Mouse (Mus musculus) embryo, embryonic 11.5 days (tissue): ENCODE results near the gene Bcor.

Experiments used
- DNase-seq: peaks from one replicate; pipeline ENCODE4 v3.0.0-alpha.2; 2012; ENCODE audit warnings: low read depth, low spot score

Bcor gene

DNA sequence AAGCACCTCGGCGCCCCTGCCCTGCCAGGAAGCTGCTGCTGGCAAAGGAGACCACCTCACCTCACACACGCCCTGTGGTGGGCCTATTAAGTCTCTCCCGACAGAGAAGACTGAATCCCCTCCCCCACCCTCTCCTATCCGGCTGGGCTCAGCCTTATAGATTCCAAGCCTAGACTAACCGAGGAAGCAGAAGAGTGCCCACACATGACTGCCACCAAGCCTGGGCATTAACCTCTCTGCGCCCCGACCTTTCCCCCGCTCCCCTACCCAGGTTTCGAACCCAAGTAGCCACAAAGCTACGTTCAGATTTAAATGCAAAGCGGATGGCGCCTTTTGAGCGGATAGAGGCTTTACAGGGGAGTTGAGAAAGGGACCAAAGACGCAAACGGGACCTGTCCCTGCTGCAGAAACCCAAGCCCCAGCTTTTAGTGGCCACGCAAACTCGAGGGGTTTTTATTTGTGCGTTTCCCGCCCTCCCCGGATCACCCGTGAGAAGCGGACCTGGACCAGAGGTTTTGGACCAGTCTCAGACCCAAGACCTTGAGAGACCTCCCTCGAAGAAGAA, 33.0 kb downstream of the Bcor start:
- DNase-seq: no peak

DNA sequence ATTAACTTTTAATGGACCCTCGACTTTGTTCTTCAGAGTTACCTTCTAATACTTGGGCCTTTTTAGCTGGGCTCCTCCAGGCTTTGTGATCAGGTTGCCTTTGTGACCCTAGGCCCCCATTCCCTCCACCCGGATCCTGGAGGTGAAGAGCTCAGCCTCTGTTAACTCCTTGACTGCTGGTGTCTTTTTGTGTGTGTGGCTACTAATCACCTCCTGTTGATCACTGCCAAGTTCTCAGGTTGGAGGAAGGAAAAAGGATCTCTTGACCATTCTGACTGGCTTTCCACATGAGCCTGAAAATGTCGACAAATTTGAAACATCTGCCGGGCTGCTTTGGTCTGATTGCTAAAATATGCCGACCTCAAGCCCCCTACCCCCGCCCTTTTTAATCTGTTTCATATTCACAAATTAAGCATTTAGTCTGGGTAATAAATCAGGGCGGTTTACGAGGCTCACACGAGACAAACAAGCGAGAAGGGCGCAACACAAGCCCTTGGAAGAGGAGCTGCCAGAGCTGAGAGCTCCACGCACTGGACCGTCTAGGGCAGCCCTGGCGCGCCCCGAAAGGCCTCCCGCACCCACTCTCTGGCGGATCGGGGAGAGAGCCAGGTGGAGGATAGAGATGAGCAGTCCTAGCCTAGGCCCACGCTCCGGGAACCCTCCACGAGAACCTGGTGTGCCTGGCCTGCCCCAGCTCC, 33.6 kb downstream of the Bcor start:
- no peak for DNase-seq

DNA sequence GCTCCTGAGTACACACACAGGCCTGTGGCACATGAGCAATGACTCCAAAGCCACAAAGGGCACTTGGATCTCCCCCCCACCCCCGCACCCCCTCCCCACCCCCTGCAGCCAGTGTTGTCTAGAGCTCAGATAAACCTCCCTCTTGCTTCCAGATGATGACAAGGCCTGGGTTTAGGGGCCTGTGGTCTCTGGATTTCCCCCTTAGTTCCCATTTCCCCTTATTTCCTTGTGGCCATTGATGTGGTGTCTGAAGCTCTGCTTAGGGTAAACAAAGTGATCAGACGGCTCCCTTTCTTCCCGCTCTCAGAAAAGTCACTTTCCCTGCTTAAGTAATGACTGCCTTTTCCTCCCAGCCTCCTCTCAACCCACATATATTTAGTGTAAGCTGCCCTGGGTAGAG, 35.6 kb downstream of the Bcor start:
- DNase-seq: no peak

DNA sequence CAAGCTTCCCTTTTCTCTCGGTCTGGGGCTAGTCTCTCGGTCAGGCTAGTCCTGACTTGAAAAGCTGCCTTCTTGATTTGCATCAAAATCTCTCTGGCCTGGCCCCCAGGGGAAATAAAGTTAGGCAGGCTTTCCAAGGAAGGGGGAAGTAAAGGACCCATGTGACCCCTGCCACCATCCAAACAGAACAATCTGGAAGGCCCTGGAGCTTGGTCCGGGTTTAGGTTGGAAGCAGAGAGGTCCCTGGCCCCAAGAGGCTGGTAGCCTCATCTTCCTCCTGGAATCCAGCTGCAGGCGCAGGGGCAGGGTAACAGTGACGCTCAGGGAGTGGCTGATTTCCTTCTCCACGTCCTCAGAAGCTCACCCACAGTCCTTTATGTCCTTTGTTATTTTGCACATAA, 36.5 kb downstream of the Bcor start:
- no peak for DNase-seq

DNA sequence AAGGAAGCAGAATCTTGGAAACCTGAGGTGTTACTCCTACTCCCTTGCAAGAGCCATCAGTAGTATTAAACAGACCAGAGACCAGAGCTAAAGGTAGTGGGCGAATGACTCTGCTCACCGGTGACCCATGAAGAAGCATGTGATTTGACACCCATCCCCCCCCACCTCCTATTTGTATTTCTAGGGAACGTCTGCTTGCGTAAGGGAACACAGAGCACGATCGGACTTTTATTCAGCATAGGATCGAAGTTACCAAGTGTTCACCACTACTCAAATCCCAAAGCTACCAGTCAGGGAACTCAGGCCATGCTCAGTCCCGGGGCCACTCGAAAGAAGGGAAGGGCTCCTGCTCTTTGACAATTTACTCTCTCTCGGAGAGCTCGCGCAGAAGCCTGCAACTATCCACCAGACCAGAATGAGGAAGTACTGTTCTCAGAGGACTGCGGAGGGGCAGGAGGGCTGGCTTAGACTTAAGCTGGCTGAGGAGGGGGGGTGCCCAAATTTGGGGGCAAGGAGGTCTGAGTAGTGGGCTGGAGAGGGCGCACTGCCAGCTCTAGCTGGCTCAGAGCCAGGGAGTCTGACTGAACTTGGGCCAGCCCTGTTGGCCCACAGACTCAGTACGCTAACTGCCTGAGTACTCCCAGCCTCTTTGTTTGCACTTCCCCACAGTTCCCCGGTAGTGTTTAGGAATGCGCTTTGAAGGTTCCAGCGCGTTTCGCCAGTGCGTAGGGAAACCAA, 37.4 kb downstream of the Bcor start:
- DNase-seq: no peak

DNA sequence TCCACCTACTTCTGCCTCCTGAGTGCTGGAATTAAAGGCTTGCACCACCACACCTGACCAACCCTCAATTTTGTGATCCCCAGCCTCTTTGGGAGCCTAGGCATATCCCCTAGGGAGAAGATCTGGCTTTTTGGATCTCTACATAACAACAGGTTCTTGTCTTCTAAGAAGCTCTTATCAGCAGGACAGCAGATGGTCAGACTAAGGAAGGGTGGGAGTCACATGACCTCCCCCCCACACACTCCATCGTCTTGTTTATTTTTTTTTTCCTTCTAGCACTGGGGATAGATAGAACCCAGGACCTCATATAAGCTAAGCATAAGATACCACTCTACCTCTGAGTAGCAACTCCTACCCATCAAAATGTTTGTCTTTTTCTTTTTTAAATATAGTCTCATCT, 40.7 kb downstream of the Bcor start:
- DNase-seq: no peak

DNA sequence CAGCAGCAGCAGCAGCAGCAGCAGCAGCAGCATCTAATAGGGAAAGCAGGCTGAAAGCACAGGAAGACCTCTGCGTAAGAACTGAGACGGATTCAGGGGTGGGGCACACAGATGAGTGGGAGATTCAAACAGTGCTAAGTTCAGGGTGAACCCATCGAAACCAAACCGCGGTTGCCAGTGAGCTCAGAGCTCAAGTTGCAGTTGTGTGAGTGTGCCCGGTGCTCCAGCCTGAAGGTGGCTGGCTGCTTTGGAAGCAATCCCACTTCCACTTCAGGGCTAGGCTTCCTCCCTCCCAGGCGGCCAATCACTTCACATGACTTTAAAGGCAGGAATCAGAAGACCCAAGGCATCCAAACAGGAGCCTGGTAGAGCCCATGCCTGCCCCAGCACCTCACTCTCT, 44.0 kb downstream of the Bcor start:
- DNase-seq: no peak

DNA sequence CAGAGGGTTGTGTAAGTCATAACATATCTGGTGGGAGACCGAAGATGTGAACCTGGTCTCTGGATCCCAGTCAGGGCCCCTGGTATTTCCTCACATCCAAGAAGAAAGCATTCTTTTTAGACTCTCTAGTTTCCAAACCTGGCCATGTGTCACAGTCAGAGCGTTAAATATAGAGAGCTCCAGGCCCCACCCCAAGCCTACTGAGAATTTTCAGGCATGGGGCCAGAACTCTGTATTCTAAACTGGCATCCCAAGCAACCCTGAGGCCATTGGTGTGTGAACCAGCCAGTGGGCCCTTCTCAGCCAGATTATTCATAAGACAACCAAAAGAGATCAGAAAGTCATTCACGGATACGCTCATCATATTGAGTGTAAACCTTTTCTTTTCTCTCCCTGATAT, 48.0 kb downstream of the Bcor start:
- DNase-seq: no peak

DNA sequence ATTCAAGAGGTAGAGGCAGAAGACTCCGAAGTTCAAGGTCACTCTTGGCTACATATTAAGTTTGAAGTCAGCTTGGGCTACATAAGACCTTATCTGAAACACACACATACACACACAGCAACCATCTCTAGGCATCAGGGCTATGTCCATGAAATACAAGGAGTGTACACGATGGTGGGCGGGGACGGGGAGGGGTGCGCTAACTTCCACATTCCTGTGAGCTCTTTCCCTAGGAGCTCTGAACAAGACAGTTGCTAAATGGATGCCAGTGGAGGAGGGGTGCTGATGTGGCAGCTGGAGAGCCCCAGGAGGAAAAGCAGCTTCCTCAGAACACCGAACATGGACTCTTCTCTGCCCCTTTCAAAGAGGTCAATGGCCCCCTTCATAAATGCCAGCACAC, 49.6 kb downstream of the Bcor start:
- no peak for DNase-seq

DNA sequence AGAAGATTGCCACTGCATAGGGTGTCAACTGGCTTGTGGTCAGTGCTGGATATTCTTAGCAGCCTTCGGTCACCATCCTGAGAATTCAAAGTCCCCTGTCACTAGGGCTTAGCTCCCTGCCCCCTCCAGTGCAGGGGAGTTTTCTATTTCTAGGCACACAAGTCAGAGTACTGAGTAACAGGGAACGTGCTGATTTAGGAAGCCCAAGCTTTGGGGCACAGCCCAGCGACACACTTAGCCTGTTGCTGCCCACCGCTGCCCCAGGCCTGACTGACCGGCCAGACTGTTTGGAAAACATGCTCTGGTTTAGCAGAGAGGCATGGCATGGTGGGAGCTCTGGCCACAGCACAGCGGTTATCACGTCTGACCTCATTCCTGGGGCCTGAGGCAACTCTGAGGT, 54.8 kb downstream of the Bcor start:
- no peak for DNase-seq

DNA sequence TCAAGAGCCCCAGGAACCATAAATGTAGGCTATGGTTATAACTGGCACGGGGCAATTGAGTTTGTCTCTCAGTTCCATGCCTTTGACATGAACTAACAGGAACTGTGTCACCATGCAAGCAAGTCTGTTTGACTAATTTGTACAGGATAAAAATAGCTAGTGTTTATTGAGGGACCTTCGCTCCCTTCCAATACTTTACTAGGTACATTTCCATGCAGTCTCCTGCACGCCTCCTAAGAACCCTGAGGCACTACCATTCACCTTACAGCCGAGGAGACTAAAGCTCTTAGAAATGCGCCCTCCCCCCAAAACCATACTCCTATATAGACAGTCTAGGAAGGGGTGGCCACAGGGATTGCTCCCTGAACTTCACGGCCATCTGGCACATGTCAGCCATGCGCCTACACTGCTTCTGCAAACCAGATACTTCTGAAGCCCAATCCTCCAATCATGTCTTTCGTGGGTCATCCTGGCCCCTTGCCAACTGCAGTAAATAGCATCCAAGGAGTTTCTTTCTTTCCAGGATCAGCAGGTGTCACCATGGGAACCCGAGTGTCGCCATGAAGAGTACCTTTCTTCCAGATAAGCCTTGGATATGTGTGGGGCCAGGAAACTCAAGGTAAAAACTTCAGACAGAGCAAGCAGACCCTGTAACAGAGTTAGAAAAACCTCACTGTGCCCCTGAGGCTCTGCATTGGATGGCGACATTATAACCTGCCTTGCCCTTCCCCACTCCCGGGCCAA, 63.2 kb downstream of the Bcor start:
- DNase-seq: no peak

DNA sequence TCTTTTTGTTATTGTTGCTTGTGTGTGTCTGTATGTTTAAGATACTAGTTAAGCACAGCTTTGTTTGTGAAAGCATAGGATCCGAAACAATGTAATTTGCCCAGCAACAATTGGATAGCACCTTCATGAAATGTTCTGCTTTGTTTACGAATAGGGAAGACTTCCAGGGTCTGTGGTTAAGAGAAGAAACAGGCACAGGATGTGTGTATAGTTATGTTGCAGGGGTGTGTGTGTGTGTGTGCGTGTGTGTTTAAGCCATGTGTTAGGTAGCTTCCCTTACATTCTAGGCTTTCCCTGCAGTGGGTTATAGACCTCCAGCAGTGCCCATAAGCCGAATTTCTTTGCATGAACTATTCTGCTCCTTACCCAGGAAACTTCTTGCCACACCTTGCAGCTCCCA, 66.8 kb downstream of the Bcor start:
- no peak for DNase-seq

DNA sequence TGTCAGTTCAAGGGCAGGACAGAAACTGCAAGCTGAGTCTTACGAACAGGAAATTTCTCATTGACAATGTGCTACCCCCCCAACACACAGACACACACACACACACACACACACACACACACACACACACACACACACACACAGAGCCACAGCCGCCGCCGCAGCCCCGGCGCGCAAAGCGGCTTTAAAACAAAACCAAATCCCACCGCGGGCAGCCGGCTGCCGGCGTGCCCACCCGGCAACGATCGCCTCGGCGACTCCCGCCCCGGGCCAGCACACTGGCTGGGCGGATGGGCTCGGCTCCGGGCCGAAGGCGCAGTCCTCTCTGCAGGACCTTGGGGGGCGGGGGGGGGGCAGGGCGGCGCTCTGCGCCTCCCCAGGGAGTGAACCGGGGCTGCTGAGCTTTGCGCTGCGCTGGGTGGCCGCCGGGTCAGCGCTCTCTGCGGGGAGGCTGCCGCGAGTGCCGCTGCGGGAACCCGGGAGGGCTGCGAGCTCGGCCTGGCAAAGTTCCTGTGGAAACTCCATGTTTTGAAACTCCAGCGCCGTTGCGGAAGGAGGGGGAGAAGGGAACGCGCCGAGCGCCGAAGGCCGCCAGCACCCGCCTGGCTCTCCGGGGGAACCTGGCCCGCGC, 68.6 kb downstream of the Bcor start:
- DNase-seq: no peak

DNA sequence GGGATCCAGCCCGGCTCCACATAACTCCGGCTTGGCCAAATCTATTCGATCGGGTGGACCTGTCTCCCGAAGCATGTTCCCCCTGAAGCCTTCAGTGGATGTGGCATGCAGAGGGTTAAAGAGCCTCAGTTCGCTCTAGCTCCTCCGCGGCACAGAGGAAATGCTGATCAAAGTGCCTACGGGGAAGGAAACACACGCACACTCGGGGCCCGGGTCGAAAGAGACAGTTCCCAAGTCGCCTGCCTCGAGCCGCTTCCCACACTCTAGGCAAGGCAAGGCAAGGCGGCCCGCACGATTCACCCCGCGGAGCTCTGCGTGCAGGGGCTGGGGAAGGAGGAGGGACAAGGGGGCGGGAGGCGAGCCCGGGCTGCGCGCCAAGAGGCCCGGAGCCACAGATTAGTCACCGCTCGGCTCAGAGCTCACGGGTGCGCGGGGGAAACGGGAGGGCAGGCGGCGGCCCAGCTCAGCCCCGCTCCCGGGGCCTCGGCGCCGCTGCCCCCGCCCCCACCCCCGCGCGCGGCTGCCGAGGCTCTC, 69.2 kb downstream of the Bcor start:
- no peak for DNase-seq

DNA sequence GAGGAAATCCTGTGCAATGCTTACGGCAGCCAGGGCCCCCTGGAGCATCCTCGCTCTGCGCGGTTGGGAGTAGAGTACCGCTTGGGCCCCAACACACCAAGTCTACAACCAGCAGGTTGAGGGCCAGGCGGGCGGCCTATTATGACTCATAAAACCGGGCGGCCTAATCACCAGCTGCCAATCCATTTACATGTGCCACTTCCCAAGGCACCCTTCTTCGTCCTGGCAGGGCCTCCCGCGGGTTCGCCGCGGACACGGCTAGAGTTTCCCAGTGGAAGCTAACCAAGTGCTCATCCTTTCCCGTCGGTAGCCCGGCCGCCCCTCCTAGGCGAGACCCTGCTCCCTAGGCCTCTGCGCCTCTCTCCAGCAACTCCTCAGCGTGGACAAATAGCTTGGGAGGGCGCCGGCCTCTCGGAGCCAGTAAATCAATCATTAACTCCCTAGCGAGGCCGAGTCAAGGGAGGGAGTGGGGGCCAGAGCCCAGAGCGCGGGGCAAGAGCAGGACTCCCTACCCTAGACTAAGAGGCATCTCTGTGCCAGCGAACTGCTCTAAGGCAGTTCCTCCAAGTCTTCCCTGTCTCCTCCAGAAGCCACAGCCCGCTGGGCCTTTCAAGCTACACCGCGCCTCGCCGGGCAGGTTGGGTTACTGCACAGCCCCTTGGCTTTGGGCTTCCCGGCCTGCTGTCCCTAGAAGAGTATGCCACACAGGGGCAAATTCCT, 69.8 kb downstream of the Bcor start:
- DNase-seq: no peak

DNA sequence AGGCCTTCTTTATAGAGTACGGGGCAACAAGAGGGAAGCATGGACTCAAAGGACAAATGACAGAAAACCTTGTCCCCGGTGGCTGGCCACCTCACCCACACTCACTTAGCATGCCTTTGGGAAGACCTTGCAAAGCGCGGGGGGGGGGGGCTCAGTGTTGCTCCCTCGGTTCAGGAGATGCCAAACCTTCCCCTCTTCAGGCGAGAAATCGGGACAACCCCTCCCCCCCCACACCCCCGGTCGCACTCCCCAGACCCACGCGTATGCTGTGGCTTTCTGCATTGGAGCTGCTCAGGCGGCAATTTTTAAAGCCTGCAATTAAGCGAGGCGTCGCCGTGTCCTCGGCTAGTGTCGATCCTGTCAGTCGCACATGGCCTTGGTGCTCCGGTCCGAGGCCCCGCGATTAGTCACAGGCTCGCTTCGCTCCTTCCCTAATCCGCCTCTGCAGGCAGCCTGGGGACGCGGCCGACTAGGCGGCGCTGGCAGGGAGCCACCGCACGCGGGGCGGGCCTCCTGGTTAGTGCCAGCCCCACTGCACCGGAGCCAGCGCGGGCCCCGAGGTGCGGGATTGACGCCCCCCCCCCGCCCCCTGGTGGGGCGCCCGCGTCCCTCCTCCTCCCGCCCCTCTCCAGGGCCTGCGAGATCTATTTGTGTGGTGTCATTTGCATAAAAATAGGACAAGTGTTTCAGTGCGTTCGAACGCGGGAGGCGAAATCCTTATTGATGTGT, 70.6 kb downstream of the Bcor start:
- DNase-seq: no peak

DNA sequence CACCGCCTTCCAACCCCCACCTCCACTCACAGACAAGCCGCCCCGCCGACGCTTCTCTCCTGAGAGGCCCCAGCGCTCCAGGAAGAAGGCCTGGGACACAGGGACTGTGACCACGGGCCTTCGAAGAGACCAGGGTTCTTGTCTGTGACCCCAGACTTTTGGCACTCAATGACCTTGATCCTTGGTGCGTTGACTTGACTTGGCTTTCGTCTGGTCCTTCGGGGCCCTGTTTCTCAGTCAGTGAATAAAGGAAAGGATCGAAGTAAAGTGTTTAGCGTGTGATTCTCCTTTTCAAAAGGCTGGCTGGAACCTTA, 71.2 kb downstream of the Bcor start:
- no peak for DNase-seq

DNA sequence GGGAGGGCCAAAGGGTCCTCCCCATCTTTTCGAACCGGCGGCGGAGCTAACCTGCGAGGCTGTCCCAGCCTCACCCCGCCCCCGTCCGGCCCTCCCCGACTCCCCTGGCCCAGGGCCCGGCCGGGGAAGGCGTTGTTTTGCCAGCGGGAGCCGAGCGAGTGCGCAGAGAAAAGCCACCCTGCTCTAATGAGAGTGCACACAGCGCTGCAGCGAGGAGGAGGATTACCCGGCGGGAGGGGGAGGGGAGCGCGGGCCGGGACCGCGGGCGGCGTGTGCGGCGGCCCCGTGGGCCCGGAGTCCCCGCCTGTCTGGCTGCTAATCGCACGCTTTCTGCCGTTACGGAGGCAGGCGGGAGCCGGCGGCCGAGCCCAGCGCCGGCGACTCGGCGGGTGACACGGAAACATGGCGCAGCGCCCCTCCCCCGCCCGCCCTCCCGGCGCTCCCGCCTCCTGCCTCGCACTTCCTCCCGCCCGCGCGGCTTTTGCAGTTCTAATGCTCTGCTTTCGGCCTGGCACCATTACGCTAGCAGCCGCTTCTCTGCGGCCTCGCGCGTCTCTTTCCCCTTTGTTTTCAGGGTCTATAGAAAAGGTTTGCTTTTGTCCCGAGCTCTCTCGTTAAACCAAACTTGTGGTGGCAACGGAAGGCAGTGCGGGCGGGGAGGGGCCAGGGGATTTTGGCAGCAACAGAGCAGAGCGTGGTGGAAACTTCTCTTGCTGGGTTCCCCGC, 71.7 kb downstream of the Bcor start:
- DNase-seq: no peak

DNA sequence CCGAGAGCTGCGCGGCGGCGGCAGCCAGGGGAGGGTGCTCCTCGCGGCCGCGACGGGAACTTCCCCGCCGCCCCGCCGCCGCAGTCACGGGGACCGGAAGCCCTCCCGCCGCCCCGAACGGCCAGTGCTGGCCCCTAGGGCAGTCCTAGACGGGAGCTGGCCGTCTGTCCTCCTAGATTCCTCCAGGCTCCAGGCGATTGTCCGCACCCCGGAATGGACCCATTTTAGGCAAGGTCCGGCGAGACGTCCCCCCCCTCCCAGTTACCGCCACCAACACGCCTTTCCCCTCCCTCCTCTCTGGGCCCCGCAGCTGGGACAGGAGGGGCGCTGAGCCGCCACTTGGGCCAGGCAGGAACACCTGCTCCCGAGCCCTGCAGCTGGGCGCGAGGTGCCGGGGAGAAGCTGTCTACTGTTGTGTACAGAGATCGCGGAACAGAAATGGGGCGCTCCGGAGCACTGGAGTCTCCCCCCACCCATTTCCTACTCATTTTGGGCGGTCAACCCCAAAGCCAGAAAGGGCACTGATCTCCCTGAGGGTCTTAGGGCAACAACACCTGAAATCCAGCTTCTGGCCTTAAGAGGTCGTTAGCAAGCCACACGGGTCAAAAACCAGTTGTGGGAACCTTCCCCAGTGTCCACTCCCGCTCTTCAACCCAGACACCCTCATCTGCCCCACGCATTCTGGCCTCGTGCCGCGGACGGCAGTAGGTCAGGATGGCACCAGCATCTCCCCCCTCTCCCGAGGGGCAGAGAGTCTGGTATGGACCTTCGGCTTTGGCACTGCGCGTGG, 72.4 kb downstream of the Bcor start:
- no peak for DNase-seq
